Mouse (Mus musculus) limb, embryonic 14.5 days (tissue): Measurements from ENCODE around the gene Eya4. TPM values are rescaled to one million over a fixed set of nuclear protein-coding genes. Genes with fewer than 3 reads are reported as not detected.

ENCODE experiments used
- ATAC-seq: fragments of 200-750 bp; cut with Nextera tagmentation; 2 replicates; pipeline ENCODE4 v1.8.0; 2017; ENCODE audit warnings: low read depth, moderate number of reproducible peaks, moderate TSS enrichment; ENCODE audit not compliant: low FRiP score
- DNase-seq: peaks from one replicate; pipeline ENCODE4 v3.0.0-alpha.2; 2015; ENCODE audit warnings: low spot score
- H3K27ac ChIP-seq: fragments of 300-500 bp; sonication (generic); replicated peaks from 2 replicates; pipeline ENCODE4 v1.5.1; 2014; ENCODE audit warnings: low read depth, mild to moderate bottlenecking, low read length, moderate library complexity, mixed read lengths
- H3K27me3 ChIP-seq: fragments of 300-500 bp; sonication (generic); 2 replicates; pipeline ENCODE4 v1.6.1; 2014; ENCODE audit warnings: low read length, mixed read lengths; ENCODE audit not compliant: control insufficient read depth, insufficient read depth
- H3K36me3 ChIP-seq: fragments of 300-500 bp; sonication (generic); 2 replicates; pipeline ENCODE4 v1.6.1; 2014; ENCODE audit warnings: mild to moderate bottlenecking, low read length, moderate library complexity, mixed read lengths; ENCODE audit not compliant: control insufficient read depth, insufficient read depth
- H3K4me1 ChIP-seq: fragments of 300-500 bp; sonication (generic); 2 replicates; pipeline ENCODE4 v1.6.1; 2014; ENCODE audit warnings: antibody characterized with exemption, low read length, mixed read lengths; ENCODE audit not compliant: control insufficient read depth, insufficient read depth
- H3K4me2 ChIP-seq: fragments of 300-500 bp; sonication (generic); replicated peaks from 2 replicates; pipeline ENCODE4 v1.6.1; 2014; ENCODE audit warnings: low read depth, mild to moderate bottlenecking, low read length, moderate library complexity; ENCODE audit not compliant: severe bottlenecking
- H3K4me3 ChIP-seq: fragments of 300-500 bp; sonication (generic); replicated peaks from 2 replicates; pipeline ENCODE4 v1.5.1; 2014; ENCODE audit warnings: low read length
- H3K9ac ChIP-seq: fragments of 300-500 bp; sonication (generic); 2 replicates; pipeline ENCODE4 v1.6.1; 2014; ENCODE audit warnings: mild to moderate bottlenecking, low read depth, low read length, moderate library complexity; ENCODE audit not compliant: severe bottlenecking
- H3K9me3 ChIP-seq: fragments of 300-500 bp; sonication (generic); 2 replicates; pipeline ENCODE4 v1.6.1; 2016; ENCODE audit warnings: low read length; ENCODE audit not compliant: control insufficient read depth
- POLR2A ChIP-seq: fragments of 200-500 bp; IDR thresholded peaks from 2 replicates; pipeline ENCODE4 v1.8.0; 2012; ENCODE audit warnings: inconsistent platforms, mild to moderate bottlenecking, moderate library complexity, borderline replicate concordance; ENCODE audit not compliant: insufficient read depth, insufficient read length; ENCODE audit errors: extremely low read depth
- WGBS: fragments of 180-500 bp; shearing (Covaris S2); extraction: QIAGEN DNeasy Blood & Tissue Kit; methylation state at CpG from one replicate; pipeline ENCODE4 v1.1.7; 2014; 5-methylcytosine and 5-hydroxymethylcytosine counted together
- polyA plus RNA-seq, 2 experiments: library from polyadenylated mRNA; depleted of rRNA in 1 of 2; stranded (reverse) in 1 of 2; unstranded in 1 of 2; fragments of >200 nt; fragmentation: Nextera tagmentation in 1 of 2; extraction: Ambion mirVana in 1 of 2; gene quantifications; 2 replicates each; pipeline versions ENCODE4 v1.2.1 to v1.2.3; 2012 to 2014

The Eya4 gene
- polyA plus RNA-seq, 2 experiments, result 6.6 to 12.5 TPM

GRCm38 (mm10) chr10:23089271-23089670, 261.3 kb downstream of the Eya4 start:
- Histone ChIP-seq H3K4me2 (no peak overlapping the region), H3K4me3 (no peak overlapping the region), H3K9ac (no peak overlapping the region), H3K9me3 (no peaks in the 10 kb centered on the region), H3K27me3 (no peaks in the 10 kb centered on the region), H3K4me1 (0 out of 2 replicates have a peak, but pooled peaks cover 3% of the 10 kb centered on the region), H3K36me3 (no peaks in the 10 kb centered on the region), H3K27ac (no peak overlapping the region)
- no peak for TF ChIP-seq POLR2A
- DNase-seq (no peak), ATAC-seq (no peak)
- 76% methylated on average over 6 of the region's 6 CpGs for WGBS

DNA sequence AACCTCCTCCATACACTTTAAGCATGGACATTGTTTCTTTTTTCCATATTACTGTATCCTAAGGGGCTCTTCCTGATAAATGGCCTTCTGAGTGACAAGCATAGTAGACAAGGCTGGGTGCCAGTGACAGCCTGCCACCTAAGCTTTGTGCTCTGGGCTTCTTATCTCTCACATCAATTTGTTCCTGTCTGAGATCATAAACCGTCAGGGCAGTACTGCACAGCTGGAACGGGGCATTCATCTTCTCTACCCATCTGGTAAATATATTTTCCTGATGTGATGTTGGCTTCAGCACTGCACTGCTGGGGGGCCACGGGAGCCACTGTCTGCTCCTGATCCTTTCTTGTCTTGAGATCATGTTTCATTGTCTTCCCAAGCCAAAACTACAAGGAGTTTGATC, 261.8 kb downstream of the Eya4 start:
- H3K4me1 ChIP-seq, result 0 out of 2 replicates have a peak, but pooled peaks cover 3% of the 10 kb centered on the region
- no peak for ATAC-seq
- no peak overlapping the region for H3K4me3 ChIP-seq
- no peaks in the 10 kb centered on the region for H3K36me3 ChIP-seq
- DNase-seq, result peak; percentile 12
- no peak overlapping the region for H3K27ac ChIP-seq
- TF ChIP-seq POLR2A, result no peak
- WGBS, result 17% methylated on average over 3 of the region's 3 CpGs
- H3K4me2 ChIP-seq, result no peak overlapping the region
- H3K9me3 ChIP-seq, result no peaks in the 10 kb centered on the region
- no peaks in the 10 kb centered on the region for H3K27me3 ChIP-seq
- H3K9ac ChIP-seq, result no peak overlapping the region

GRCm38 (mm10) chr10:23086352-23087215, 264.0 kb downstream of the Eya4 start:
- Histone ChIP-seq H3K4me1 (no peaks in the 10 kb centered on the region), H3K4me3 (no peak overlapping the region), H3K27ac (no peak overlapping the region), H3K36me3 (no peaks in the 10 kb centered on the region), H3K9ac (no peak overlapping the region), H3K4me2 (0 out of 2 replicates have a peak overlapping the region, but pooled peaks have one; percentile 1), H3K9me3 (no peaks in the 10 kb centered on the region), H3K27me3 (no peaks in the 10 kb centered on the region)
- 68% methylated on average over 21 of the region's 21 CpGs for WGBS
- ATAC-seq (peak; percentile 21; the same call in 1 of the 2 replicates), DNase-seq (peak; percentile 83)
- TF ChIP-seq POLR2A, result no peak

DNA sequence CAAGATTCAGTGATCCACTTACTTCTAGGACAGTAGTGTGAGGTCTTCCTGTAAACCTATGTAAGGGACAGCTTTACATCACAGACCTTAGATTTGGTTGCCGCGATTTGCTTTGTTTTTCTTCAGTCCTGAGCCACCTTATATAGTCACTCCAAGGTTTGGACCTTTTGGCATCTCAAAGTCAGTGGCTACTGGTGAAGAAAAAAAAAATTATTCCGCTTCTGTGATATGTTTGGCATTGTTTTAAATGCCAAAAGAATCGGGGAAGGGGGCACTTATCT, 269.1 kb downstream of the Eya4 start:
- TF ChIP-seq POLR2A, result no peak
- Histone ChIP-seq H3K4me2 (no peak overlapping the region), H3K4me3 (no peak overlapping the region), H3K9me3 (no peaks in the 10 kb centered on the region), H3K4me1 (no peaks in the 10 kb centered on the region), H3K9ac (no peak overlapping the region), H3K27me3 (no peaks in the 10 kb centered on the region), H3K36me3 (no peaks in the 10 kb centered on the region), H3K27ac (no peak overlapping the region)
- ATAC-seq, result no peak
- WGBS, result 22% methylated on average over 4 of the region's 4 CpGs
- DNase-seq, result no peak

- WGBS, result 37% methylated on average over 24 of the region's 24 CpGs
- Histone ChIP-seq H3K9ac (no peak overlapping the region; the same call in 1 of the 2 replicates), H3K4me2 (peak overlapping the region; percentile 27), H3K4me3 (no peak overlapping the region), H3K4me1 (no peaks in the 10 kb centered on the region), H3K27ac (no peak overlapping the region), H3K27me3 (no peaks in the 10 kb centered on the region), H3K36me3 (no peaks in the 10 kb centered on the region), H3K9me3 (no peaks in the 10 kb centered on the region)
- DNase-seq (peak; percentile 75), ATAC-seq (0 out of 2 replicates have a peak, but pooled peaks have one; percentile 44)
- TF ChIP-seq POLR2A, result no peak
These were observed 269.6 kb downstream of the Eya4 start for GRCm38 (mm10) chr10:23080749-23081547.
